Mouse (Mus musculus) forebrain, embryonic 13.5 days (tissue): ENCODE data around the gene Stfa3. TPM values are rescaled to one million over a fixed set of nuclear protein-coding genes. Genes with fewer than 3 reads are reported as not detected.

Experiments
- ATAC-seq: fragments of 200-750 bp; cut with Nextera tagmentation; 2 replicates; pipeline ENCODE4 v1.8.0; 2017
- H3K27ac ChIP-seq: fragments of 300-500 bp; sonication (generic); 2 replicates; pipeline ENCODE4 v1.5.1; 2015; ENCODE audit warnings: inconsistent platforms, mild to moderate bottlenecking, moderate library complexity
- H3K27me3 ChIP-seq: fragments of 300-500 bp; sonication (generic); 2 replicates; pipeline ENCODE4 v1.6.1; 2015; ENCODE audit warnings: mild to moderate bottlenecking, inconsistent platforms
- H3K36me3 ChIP-seq: fragments of 300-500 bp; sonication (generic); 2 replicates; pipeline ENCODE4 v1.6.1; 2015; ENCODE audit warnings: mild to moderate bottlenecking, inconsistent platforms; ENCODE audit not compliant: poor library complexity, severe bottlenecking
- H3K4me1 ChIP-seq: fragments of 300-500 bp; sonication (generic); 2 replicates; pipeline ENCODE4 v1.6.1; 2015; ENCODE audit warnings: inconsistent platforms
- H3K4me2 ChIP-seq: fragments of 300-500 bp; sonication (generic); 2 replicates; pipeline ENCODE4 v1.6.1; 2015; ENCODE audit warnings: inconsistent platforms, mild to moderate bottlenecking, moderate library complexity
- H3K4me3 ChIP-seq: fragments of 300-500 bp; sonication (generic); 2 replicates; pipeline ENCODE4 v1.5.1; 2015; ENCODE audit warnings: mild to moderate bottlenecking, inconsistent platforms
- H3K9ac ChIP-seq: fragments of 300-500 bp; sonication (generic); 2 replicates; pipeline ENCODE4 v1.6.1; 2015; ENCODE audit warnings: mild to moderate bottlenecking, inconsistent platforms
- H3K9me3 ChIP-seq: fragments of 300-500 bp; sonication (generic); replicated peaks from 2 replicates; pipeline ENCODE4 v1.6.1; 2016; ENCODE audit warnings: inconsistent platforms
- WGBS: fragments of 180-500 bp; shearing (Covaris S2); methylation state at CpG from one replicate; pipeline ENCODE4 v1.1.7; 2015; 5-methylcytosine and 5-hydroxymethylcytosine counted together
- polyA plus RNA-seq: library from polyadenylated mRNA; unstranded; fragments of >200 nt; fragmentation: Nextera tagmentation; extraction: Ambion mirVana; gene quantifications from 2 replicates; pipeline ENCODE4 v1.2.1, GENCODE M21; 2015

The Stfa3 gene
- polyA plus RNA-seq: not detected in 2 replicates

GRCm38 (mm10) chr16:36455342-36455802 is at the start of gene Stfa3:
TSS of gene Stfa3 (minus strand) at chr16:36455392.
- Histone ChIP-seq H3K27ac (no peak within 1 kb of the TSS), H3K36me3 (no peaks in the 10 kb centered on the region), H3K9me3 (no peaks in the 10 kb centered on the region), H3K9ac (no peak within 1 kb of the TSS), H3K4me1 (peaks cover 1% of the 10 kb centered on the region; the same call in 1 of the 2 replicates), H3K27me3 (no peaks in the 10 kb centered on the region), H3K4me2 (no peak within 1 kb of the TSS), H3K4me3 (no peak within 1 kb of the TSS)
- no peak for ATAC-seq
- WGBS: 85% methylated on average over 4 of the region's 4 CpGs

GRCm38 (mm10) chr16:36502286-36502685 is 47.1 kb upstream of the Stfa3 start:
- no peak overlapping the region for H3K9ac ChIP-seq
- no peaks in the 10 kb centered on the region for H3K27me3 ChIP-seq
- no peak overlapping the region for H3K4me3 ChIP-seq
- no peaks in the 10 kb centered on the region for H3K4me1 ChIP-seq
- no peaks in the 10 kb centered on the region for H3K9me3 ChIP-seq
- no peaks in the 10 kb centered on the region for H3K36me3 ChIP-seq
- WGBS: 86% methylated on average over 2 of the region's 2 CpGs
- H3K27ac ChIP-seq: no peak overlapping the region
- ATAC-seq: no peak
- H3K4me2 ChIP-seq: no peak overlapping the region

GRCm38 (mm10) chr16:36492420-36492819 is 37.2 kb upstream of the Stfa3 start:
- Histone ChIP-seq H3K27ac (no peak overlapping the region), H3K4me2 (no peak overlapping the region), H3K4me1 (no peaks in the 10 kb centered on the region), H3K4me3 (no peak overlapping the region), H3K27me3 (no peaks in the 10 kb centered on the region), H3K36me3 (no peaks in the 10 kb centered on the region), H3K9ac (no peak overlapping the region), H3K9me3 (no peaks in the 10 kb centered on the region)
- WGBS: 88% methylated on average over 1 of the region's 1 CpGs
- ATAC-seq: no peak

GRCm38 (mm10) chr16:36476866-36477265 is 21.7 kb upstream of the Stfa3 start:
- no peaks in the 10 kb centered on the region for H3K36me3 ChIP-seq
- ATAC-seq: no peak
- H3K27ac ChIP-seq: no peak overlapping the region
- no peaks in the 10 kb centered on the region for H3K9me3 ChIP-seq
- no peak overlapping the region for H3K4me2 ChIP-seq
- WGBS: 89% methylated on average over 9 of the region's 9 CpGs
- H3K9ac ChIP-seq: no peak overlapping the region
- no peaks in the 10 kb centered on the region for H3K4me1 ChIP-seq
- no peaks in the 10 kb centered on the region for H3K27me3 ChIP-seq
- H3K4me3 ChIP-seq: no peak overlapping the region

- Histone ChIP-seq H3K4me1 (no peaks in the 10 kb centered on the region), H3K27me3 (no peaks in the 10 kb centered on the region), H3K4me3 (no peak overlapping the region), H3K27ac (no peak overlapping the region), H3K9me3 (no peaks in the 10 kb centered on the region), H3K4me2 (no peak overlapping the region), H3K36me3 (no peaks in the 10 kb centered on the region), H3K9ac (no peak overlapping the region)
- ATAC-seq: no peak
- 95% methylated on average over 3 of the region's 3 CpGs for WGBS
Observed at GRCm38 (mm10) chr16:36475530-36475929, 20.3 kb upstream of the Stfa3 start.

- no peak overlapping the region for H3K9ac ChIP-seq
- ATAC-seq: no peak
- no peaks in the 10 kb centered on the region for H3K27me3 ChIP-seq
- H3K27ac ChIP-seq: no peak overlapping the region
- 92% methylated on average over 2 of the region's 2 CpGs for WGBS
- H3K36me3 ChIP-seq: no peaks in the 10 kb centered on the region
- H3K4me1 ChIP-seq: no peaks in the 10 kb centered on the region
- no peak overlapping the region for H3K4me3 ChIP-seq
- no peak overlapping the region for H3K4me2 ChIP-seq
- no peaks in the 10 kb centered on the region for H3K9me3 ChIP-seq
Observed at GRCm38 (mm10) chr16:36474849-36475248, 19.7 kb upstream of the Stfa3 start.

- Histone ChIP-seq H3K9me3 (no peaks in the 10 kb centered on the region), H3K27me3 (no peaks in the 10 kb centered on the region), H3K36me3 (no peaks in the 10 kb centered on the region), H3K27ac (no peak overlapping the region), H3K4me1 (no peaks in the 10 kb centered on the region), H3K4me3 (no peak overlapping the region), H3K4me2 (no peak overlapping the region), H3K9ac (no peak overlapping the region)
- ATAC-seq: peak; percentile 58
- 54% methylated on average over 17 of the region's 17 CpGs for WGBS
Observed at GRCm38 (mm10) chr16:36473217-36474216, 18.3 kb upstream of the Stfa3 start.

- Histone ChIP-seq H3K4me2 (no peak overlapping the region), H3K4me3 (no peak overlapping the region), H3K9ac (no peak overlapping the region), H3K4me1 (no peaks in the 10 kb centered on the region), H3K27ac (no peak overlapping the region), H3K36me3 (no peaks in the 10 kb centered on the region), H3K27me3 (no peaks in the 10 kb centered on the region), H3K9me3 (no peaks in the 10 kb centered on the region)
- 49% methylated on average over 13 of the region's 13 CpGs for WGBS
- no peak for ATAC-seq
Observed at GRCm38 (mm10) chr16:36471066-36471633, 16.0 kb upstream of the Stfa3 start.

- H3K27ac ChIP-seq: no peak overlapping the region
- 9% methylated on average over 2 of the region's 2 CpGs for WGBS
- no peaks in the 10 kb centered on the region for H3K9me3 ChIP-seq
- no peaks in the 10 kb centered on the region for H3K4me1 ChIP-seq
- H3K27me3 ChIP-seq: no peaks in the 10 kb centered on the region
- no peak overlapping the region for H3K9ac ChIP-seq
- no peak for ATAC-seq
- no peak overlapping the region for H3K4me2 ChIP-seq
- no peaks in the 10 kb centered on the region for H3K36me3 ChIP-seq
- H3K4me3 ChIP-seq: no peak overlapping the region
Observed at GRCm38 (mm10) chr16:36469955-36470478, 14.8 kb upstream of the Stfa3 start.

- H3K27ac ChIP-seq: no peak overlapping the region
- H3K9ac ChIP-seq: no peak overlapping the region
- H3K4me3 ChIP-seq: no peak overlapping the region
- no peak for ATAC-seq
- WGBS: 91% methylated on average over 9 of the region's 9 CpGs
- H3K4me2 ChIP-seq: no peak overlapping the region
- no peaks in the 10 kb centered on the region for H3K27me3 ChIP-seq
- H3K4me1 ChIP-seq: no peaks in the 10 kb centered on the region
- H3K36me3 ChIP-seq: no peaks in the 10 kb centered on the region
- H3K9me3 ChIP-seq: no peaks in the 10 kb centered on the region
Observed at GRCm38 (mm10) chr16:36469367-36469766, 14.2 kb upstream of the Stfa3 start.

GRCm38 (mm10) chr16:36468862-36469261 is 13.7 kb upstream of the Stfa3 start:
- H3K9ac ChIP-seq: no peak overlapping the region
- H3K4me2 ChIP-seq: no peak overlapping the region
- H3K27ac ChIP-seq: no peak overlapping the region
- H3K4me1 ChIP-seq: no peaks in the 10 kb centered on the region
- no peaks in the 10 kb centered on the region for H3K36me3 ChIP-seq
- WGBS: 70% methylated on average over 4 of the region's 4 CpGs
- no peak overlapping the region for H3K4me3 ChIP-seq
- no peaks in the 10 kb centered on the region for H3K9me3 ChIP-seq
- H3K27me3 ChIP-seq: no peaks in the 10 kb centered on the region
- no peak for ATAC-seq

GRCm38 (mm10) chr16:36467936-36468335 is 12.7 kb upstream of the Stfa3 start:
- no peaks in the 10 kb centered on the region for H3K36me3 ChIP-seq
- ATAC-seq: no peak
- no peak overlapping the region for H3K4me2 ChIP-seq
- no peak overlapping the region for H3K27ac ChIP-seq
- H3K9me3 ChIP-seq: no peaks in the 10 kb centered on the region
- no peaks in the 10 kb centered on the region for H3K27me3 ChIP-seq
- H3K4me1 ChIP-seq: no peaks in the 10 kb centered on the region
- WGBS: 92% methylated on average over 2 of the region's 2 CpGs
- no peak overlapping the region for H3K4me3 ChIP-seq
- H3K9ac ChIP-seq: no peak overlapping the region
